Mouse (Mus musculus) kidney, adult 2 months (tissue): Measurements from ENCODE around the gene Aldh3a2.

Source experiments
- CTCF ChIP-seq: fragments of 200-500 bp; conservative IDR thresholded peaks from 2 replicates; pipeline ENCODE4 v1.5.1; 2011; ENCODE audit warnings: low read depth, mild to moderate bottlenecking, control low read depth, low read length, moderate library complexity, mixed read lengths; ENCODE audit not compliant: insufficient read depth, insufficient read length
- POLR2A ChIP-seq: fragments of 200-500 bp; IDR thresholded peaks from one replicate; pipeline ENCODE4 v1.6.1; 2011; ENCODE audit warnings: low read depth, low read length, control low read depth

GRCm38 (mm10) chr11:61236015-61236414, 31.2 kb downstream of the Aldh3a2 start:
- TF ChIP-seq POLR2A = no peak
- TF ChIP-seq CTCF = no peak
